Mouse (Mus musculus) brain, embryonic 14.5 days (tissue): ENCODE data around the gene Ss18l2.

Experiments used
- CTCF ChIP-seq: fragments of 200-500 bp; IDR thresholded peaks from 2 replicates; pipeline ENCODE4 v1.5.1; 2012; ENCODE audit warnings: inconsistent platforms, mild to moderate bottlenecking, moderate library complexity, borderline replicate concordance; ENCODE audit not compliant: insufficient read depth, insufficient read length; ENCODE audit errors: extremely low read depth
- POLR2A ChIP-seq: fragments of 200-500 bp; IDR thresholded peaks from 2 replicates; pipeline ENCODE4 v1.6.1; 2012; ENCODE audit warnings: mild to moderate bottlenecking, inconsistent platforms, borderline replicate concordance; ENCODE audit not compliant: poor library complexity, insufficient read depth, insufficient read length, severe bottlenecking; ENCODE audit errors: extremely low read depth

GRCm38 (mm10) chr9:121762761-121763160, 52.6 kb downstream of the Ss18l2 start:
- no peak for TF ChIP-seq POLR2A
- no peak for TF ChIP-seq CTCF
